Mouse (Mus musculus) liver, embryonic 16.5 days (tissue): ENCODE measurements around the gene Gm49320. TPM values are rescaled to one million over a fixed set of nuclear protein-coding genes. Genes with fewer than 3 reads are reported as not detected.
A peak's percentile ranks its signal among the peaks of the same experiment; 100 is the strongest.
"Not testable (repeated sequence)": the region's sequence is repeated elsewhere in the genome, so short reads cannot be mapped to it uniquely, and the experiment has no call there.

Experiments used
- ATAC-seq: fragments of 200-750 bp; cut with Nextera tagmentation; 2 replicates; pipeline ENCODE4 v1.8.0; 2017; ENCODE audit warnings: low read depth, mild to moderate bottlenecking, moderate number of reproducible peaks, moderate library complexity
- H3K27ac ChIP-seq: fragments of 300-500 bp; sonication (generic); 2 replicates; pipeline ENCODE4 v1.5.1; 2014; ENCODE audit warnings: mild to moderate bottlenecking, low read length
- H3K27me3 ChIP-seq: fragments of 300-500 bp; sonication (generic); 2 replicates; pipeline ENCODE4 v1.6.1; 2014; ENCODE audit warnings: low read depth, low read length, mixed read lengths; ENCODE audit not compliant: control insufficient read depth, insufficient read depth
- H3K36me3 ChIP-seq: fragments of 300-500 bp; sonication (generic); 2 replicates; pipeline ENCODE4 v1.6.1; 2014; ENCODE audit warnings: mild to moderate bottlenecking; ENCODE audit not compliant: control insufficient read depth, insufficient read depth
- H3K4me1 ChIP-seq: fragments of 300-500 bp; sonication (generic); 2 replicates; pipeline ENCODE4 v1.6.1; 2014; ENCODE audit warnings: low read depth, low read length, mixed read lengths; ENCODE audit not compliant: control insufficient read depth
- H3K4me2 ChIP-seq: fragments of 300-500 bp; sonication (generic); 2 replicates; pipeline ENCODE4 v1.6.1; 2014; ENCODE audit warnings: low read depth, low read length, mixed read lengths
- H3K4me3 ChIP-seq: fragments of 300-500 bp; sonication (generic); 2 replicates; pipeline ENCODE4 v1.5.1; 2014; ENCODE audit warnings: low read depth, mild to moderate bottlenecking, low read length
- H3K9ac ChIP-seq: fragments of 300-500 bp; sonication (generic); 2 replicates; pipeline ENCODE4 v1.6.1; 2014; ENCODE audit warnings: low read depth, low read length
- H3K9me3 ChIP-seq: fragments of 300-500 bp; sonication (generic); replicated peaks from 2 replicates; pipeline ENCODE4 v1.6.1; 2016; ENCODE audit warnings: low read length; ENCODE audit not compliant: control insufficient read depth
- WGBS: fragments of 180-500 bp; shearing (Covaris S2); extraction: QIAGEN DNeasy Blood & Tissue Kit; methylation state at CpG from one replicate; pipeline ENCODE4 v1.1.7; 2014; ENCODE audit not compliant: insufficient replicate concordance; 5-methylcytosine and 5-hydroxymethylcytosine counted together
- polyA plus RNA-seq: library from polyadenylated mRNA; unstranded; fragments of >200 nt; fragmentation: Nextera tagmentation; extraction: Ambion mirVana; gene quantifications from 2 replicates; pipeline ENCODE4 v1.2.1, GENCODE M21; 2015

The Gm49320 gene
- polyA plus RNA-seq, 1 experiment from 2014 or later, result not detected

- Histone ChIP-seq H3K4me1 (peaks cover 17% of the 10 kb centered on the region), H3K4me2 (peak within 1 kb of the TSS; percentile 92), H3K9me3 (no peaks in the 10 kb centered on the region), H3K27me3 (no peaks in the 10 kb centered on the region), H3K9ac (peak within 1 kb of the TSS; percentile 97), H3K27ac (peak within 1 kb of the TSS; percentile 86), H3K36me3 (peaks cover 3% of the 10 kb centered on the region; the same call in 1 of the 2 replicates), H3K4me3 (peak within 1 kb of the TSS; percentile 98)
- WGBS, result under 1% methylated on average over 69 of the region's 69 CpGs
- ATAC-seq, result peak; percentile 93
Observed at GRCm38 (mm10) chr8:4252934-4253841, 14.5 kb downstream of the Gm49320 start, which contains the start of gene Snapc2. Snapc2 (plus strand) TSS chr8:4253080.

DNA sequence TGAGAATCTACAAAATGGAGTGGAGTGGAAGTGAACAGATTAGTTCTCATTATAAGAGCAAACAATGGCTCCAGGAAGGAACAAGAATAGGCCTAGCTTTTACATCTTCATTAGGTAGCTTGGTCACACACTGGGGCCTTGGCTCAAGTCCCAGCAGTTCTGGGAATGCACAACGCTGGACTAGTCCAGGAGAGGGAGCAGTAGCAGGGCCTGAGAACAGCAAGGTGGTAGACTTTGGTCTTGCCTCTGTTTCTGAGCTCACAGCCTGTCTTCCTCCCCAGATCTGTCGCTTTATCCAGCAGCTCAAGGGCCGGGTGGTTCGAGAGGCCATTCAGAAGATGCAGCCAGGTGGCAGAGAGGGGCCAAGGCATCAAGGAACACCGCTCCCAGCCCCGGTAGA, 15.3 kb downstream of the Gm49320 start:
- WGBS, result 80% methylated on average over 6 of the region's 6 CpGs
- Histone ChIP-seq H3K27me3 (no peaks in the 10 kb centered on the region), H3K4me1 (peaks cover 26% of the 10 kb centered on the region), H3K27ac (no peak overlapping the region), H3K36me3 (peaks cover 3% of the 10 kb centered on the region; the same call in 1 of the 2 replicates), H3K9ac (0 out of 2 replicates have a peak overlapping the region, but pooled peaks have one; percentile 14), H3K4me3 (peak overlapping the region; percentile 98; the same call in 1 of the 2 replicates), H3K4me2 (peak overlapping the region; percentile 92), H3K9me3 (no peaks in the 10 kb centered on the region)
- no peak for ATAC-seq

DNA sequence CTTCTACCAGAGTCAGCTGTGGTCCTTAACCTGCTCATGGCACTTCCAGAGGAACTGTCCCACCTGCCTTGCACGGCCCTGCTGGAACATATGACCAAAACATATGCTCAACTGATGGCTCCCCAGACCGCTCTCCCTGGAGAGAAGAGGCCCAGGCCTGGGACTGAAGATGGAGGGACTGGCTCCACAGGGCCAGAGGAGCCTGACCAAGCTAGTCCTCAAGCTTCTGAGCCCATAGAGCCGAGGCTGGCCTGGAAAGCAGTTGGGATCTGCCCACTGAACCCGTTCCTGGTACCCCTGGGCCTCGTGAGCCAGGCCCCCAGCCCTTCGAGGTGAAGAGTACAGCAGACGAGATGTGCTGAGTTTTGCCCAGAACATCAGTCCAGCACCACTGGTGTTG, 16.8 kb downstream of the Gm49320 start:
- not testable (repeated sequence) for ATAC-seq, H3K9ac ChIP-seq

DNA sequence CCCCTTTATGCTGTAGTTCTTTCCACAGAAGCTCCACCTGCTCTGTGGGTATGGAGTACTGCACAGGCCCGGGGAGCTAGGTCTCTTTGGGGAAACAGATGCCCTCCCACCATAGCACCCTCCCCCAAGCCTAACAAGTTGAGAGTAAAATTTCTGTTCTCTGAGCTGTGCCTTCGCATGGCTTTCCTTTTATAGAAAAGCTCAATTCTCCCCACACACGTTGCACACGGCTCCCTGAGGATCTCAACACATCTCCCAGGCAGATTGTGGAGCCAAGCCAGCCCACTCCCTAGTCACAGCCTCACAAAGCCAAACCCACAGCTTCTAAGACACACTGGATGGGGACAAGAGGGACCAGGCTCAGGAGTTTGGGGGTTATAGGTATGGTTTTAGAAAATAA, 18.2 kb downstream of the Gm49320 start:
- ATAC-seq, result no peak
- Histone ChIP-seq H3K9me3 (no peaks in the 10 kb centered on the region), H3K27me3 (no peaks in the 10 kb centered on the region), H3K36me3 (peaks cover 3% of the 10 kb centered on the region), H3K27ac (no peak overlapping the region), H3K9ac (no peak overlapping the region), H3K4me3 (no peak overlapping the region), H3K4me2 (no peak overlapping the region), H3K4me1 (peaks cover 29% of the 10 kb centered on the region)
- 66% methylated on average over 4 of the region's 4 CpGs for WGBS

More for the DNA sequence above, 16.8 kb downstream of the Gm49320 start:
- not testable (repeated sequence) for H3K36me3 ChIP-seq, H3K27me3 ChIP-seq, H3K27ac ChIP-seq, H3K4me2 ChIP-seq, H3K9me3 ChIP-seq, H3K4me3 ChIP-seq
- 69% methylated on average over 7 of the region's 7 CpGs for WGBS
- peaks cover 29% of the 10 kb centered on the region for H3K4me1 ChIP-seq

GRCm38 (mm10) chr8:4257350-4257749, 18.7 kb downstream of the Gm49320 start:
- Histone ChIP-seq H3K4me1 (peaks cover 26% of the 10 kb centered on the region), H3K9me3 (no peaks in the 10 kb centered on the region), H3K4me2 (no peak overlapping the region), H3K27me3 (no peaks in the 10 kb centered on the region), H3K9ac (no peak overlapping the region), H3K36me3 (peaks cover 5% of the 10 kb centered on the region), H3K4me3 (no peak overlapping the region), H3K27ac (no peak overlapping the region)
- 86% methylated on average over 4 of the region's 4 CpGs for WGBS
- ATAC-seq, result no peak

DNA sequence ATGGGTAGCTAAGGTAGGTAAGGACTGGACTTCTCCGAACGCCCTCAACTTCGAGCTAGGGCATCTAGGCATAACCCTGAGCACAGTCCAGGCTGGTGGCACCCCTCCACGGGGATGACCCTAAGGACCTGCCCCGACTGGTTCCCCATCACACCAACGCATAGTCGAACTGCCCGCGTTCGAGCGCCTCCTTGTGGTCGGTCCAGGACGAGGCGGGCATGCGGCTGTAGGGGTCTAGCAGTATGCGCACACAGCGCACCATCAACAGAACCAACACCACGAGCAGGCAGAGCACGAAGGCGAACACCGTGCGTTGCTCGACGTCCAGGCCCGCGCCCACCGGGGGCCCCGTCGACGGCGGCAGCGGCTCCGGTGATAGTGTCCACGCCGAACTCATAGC, 19.6 kb downstream of the Gm49320 start:
- peaks cover 5% of the 10 kb centered on the region for H3K36me3 ChIP-seq

DNA sequence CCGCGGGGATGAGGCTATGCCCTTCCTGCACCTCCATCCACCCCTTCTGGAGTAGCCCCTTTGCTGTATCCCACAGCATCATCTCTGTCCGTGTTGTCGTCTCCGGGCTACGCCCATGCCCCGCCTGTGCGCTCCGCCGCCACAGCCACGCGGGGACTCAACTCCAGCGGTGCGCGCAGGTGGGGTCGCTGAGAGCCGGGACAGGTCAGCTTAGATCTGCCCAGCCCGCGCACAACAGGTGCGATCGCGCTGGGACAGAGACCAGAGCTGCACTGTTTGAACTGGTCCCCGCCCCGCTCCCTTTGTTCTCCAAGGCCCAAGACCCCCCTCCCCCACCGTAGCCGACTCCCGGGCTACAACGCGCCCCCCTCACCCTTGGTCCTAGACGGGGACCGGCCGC, 20.0 kb downstream of the Gm49320 start:
- Histone ChIP-seq H3K4me2 (peak overlapping the region; percentile 100), H3K9ac (peak overlapping the region; percentile 60), H3K4me1 (peaks cover 20% of the 10 kb centered on the region), H3K36me3 (peaks cover 5% of the 10 kb centered on the region), H3K27ac (no peak overlapping the region), H3K27me3 (no peaks in the 10 kb centered on the region), H3K4me3 (peak overlapping the region; percentile 67), H3K9me3 (no peaks in the 10 kb centered on the region)
- WGBS, result under 1% methylated on average over 32 of the region's 32 CpGs
- peak; percentile 42 for ATAC-seq

More for the DNA sequence above, 19.6 kb downstream of the Gm49320 start:
- H3K27ac ChIP-seq, result no peak overlapping the region
- H3K9ac ChIP-seq, result peak overlapping the region; percentile 60
- H3K9me3 ChIP-seq, result no peaks in the 10 kb centered on the region
- peak; percentile 37 for ATAC-seq
- peaks cover 22% of the 10 kb centered on the region for H3K4me1 ChIP-seq
- H3K4me3 ChIP-seq, result peak overlapping the region; percentile 67
- no peaks in the 10 kb centered on the region for H3K27me3 ChIP-seq
- WGBS, result 2% methylated on average over 35 of the region's 35 CpGs
- peak overlapping the region; percentile 100 for H3K4me2 ChIP-seq

DNA sequence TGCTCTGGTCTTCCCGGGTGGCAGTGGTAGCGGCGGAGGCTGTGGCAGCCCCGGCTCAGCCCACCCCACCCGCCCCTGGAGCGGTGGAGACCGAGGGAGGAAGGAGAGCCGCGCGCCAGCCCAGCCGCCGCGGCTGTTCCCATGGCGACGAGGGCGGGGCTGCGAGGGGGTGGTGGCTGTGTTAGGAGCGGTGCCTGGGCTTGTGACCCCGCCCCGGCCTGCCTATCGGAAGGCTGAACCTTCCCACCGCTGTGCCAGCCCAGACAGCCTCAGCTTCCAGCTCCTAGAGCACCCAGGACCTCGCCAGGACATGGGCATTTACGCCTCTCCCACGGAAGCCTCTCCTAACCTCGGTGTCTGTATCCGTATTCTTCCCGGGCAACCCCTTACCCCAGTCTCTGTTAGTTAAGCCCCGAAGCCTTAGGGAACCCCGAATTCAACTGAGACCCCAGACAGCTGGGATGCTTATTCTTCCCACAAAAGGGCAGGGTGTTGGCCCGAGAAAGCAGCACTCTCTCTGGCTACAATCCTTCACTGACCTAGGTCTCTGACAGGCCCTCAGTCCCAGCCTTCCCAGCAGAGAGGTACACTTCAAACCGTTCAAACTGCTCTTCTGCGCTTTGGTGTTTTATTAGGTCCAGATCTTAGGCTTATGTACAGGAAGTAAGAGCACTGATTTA, 20.6 kb downstream of the Gm49320 start, which contains the start of gene Ctxn1:
TSS of gene Ctxn1 (minus strand) at position 150 of the 680 bp plus-strand sequence.
- H3K9ac ChIP-seq, result peak within 1 kb of the TSS; percentile 60
- 10% methylated on average over 33 of the region's 33 CpGs for WGBS
- H3K36me3 ChIP-seq, result peaks cover 5% of the 10 kb centered on the region
- peaks cover 15% of the 10 kb centered on the region for H3K4me1 ChIP-seq
- H3K4me2 ChIP-seq, result peak within 1 kb of the TSS; percentile 100
- no peaks in the 10 kb centered on the region for H3K9me3 ChIP-seq
- H3K27me3 ChIP-seq, result no peaks in the 10 kb centered on the region
- H3K4me3 ChIP-seq, result peak within 1 kb of the TSS; percentile 67
- ATAC-seq, result peak; percentile 96
- peak within 1 kb of the TSS; percentile 50; the same call in 1 of the 2 replicates for H3K27ac ChIP-seq
